Comparison of ENCODE assay signal across 8 mouse cellular contexts in the genomic region with DNA sequence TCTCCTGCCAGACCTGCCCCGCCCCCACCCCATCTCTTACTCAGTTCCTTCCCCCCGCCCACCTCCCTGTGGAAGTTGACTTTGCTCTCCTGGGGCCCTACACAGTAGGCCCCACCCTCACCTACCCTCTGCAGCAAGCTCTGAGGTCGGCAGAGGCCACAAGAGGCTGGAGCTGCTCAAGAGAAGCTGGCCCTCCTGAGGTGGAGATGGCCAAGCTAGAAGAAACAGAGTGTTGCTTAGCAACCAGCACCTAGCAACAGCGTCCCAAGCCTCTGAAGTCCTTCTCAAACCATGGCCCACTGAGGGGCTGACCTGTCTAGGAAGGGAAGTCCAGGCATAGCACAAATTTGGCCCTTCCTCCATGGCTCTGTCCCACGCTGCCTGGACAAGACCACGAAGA. TPM values are rescaled to one million over a fixed set of nuclear protein-coding genes. Genes with fewer than 3 reads are reported as not detected.
A peak's percentile ranks its signal among the peaks of the same experiment; 100 is the strongest.
DNase-seq lines count a peak whose midpoint lies in the region; ATAC-seq and TF ChIP-seq lines count a peak whose summit lies in the region.
"Had no signal": no experiment of that assay in that cellular context is flagged by ENCODE, and none has a peak within 500 bp of the region (broad histone marks: within the 10 kb centered on the region; RNA-seq: fewer than 3 reads in every experiment).

Gene Ppp1r32, minus strand, starts transcription at position 226 of the 400 bp plus-strand sequence.

- TF ChIP-seq EP300 in CH12.LX (IDR thresholded peaks at IDR 0.05; ENCODE audit: low read length) = no peak

- no peak within 1 kb of the TSS for H3K4me3 ChIP-seq in CH12.LX (replicated peaks in 1 of 3; ENCODE audit: low read depth in 2 of 3, low read length in 2 of 3, poor library complexity in 1 of 3)
- H3K4me3 ChIP-seq in hindbrain, embryonic 15.5 days = no peak within 1 kb of the TSS
- H3K4me3 ChIP-seq in midbrain, embryonic 13.5 days (replicated peaks) = no peak within 1 kb of the TSS

- no peaks in the 10 kb centered on the region for H3K79me2 ChIP-seq in CH12.LX (replicated peaks; ENCODE audit: control insufficient read depth, extremely low read depth, insufficient read depth, poor library complexity, severe bottlenecking)

- DNase-seq in CH12.LX (ENCODE audit: extremely low read depth) = peak; percentile 15
- peak; percentile 88 for DNase-seq in embryo, embryonic 10 days (ENCODE audit: low spot score)
- DNase-seq in gastrocnemius, postnatal 25 days = no peak
- DNase-seq in gastrocnemius, adult 18-20 months (ENCODE audit: low spot score) = no peak
- DNase-seq in adrenal gland, adult 18-20 months (ENCODE audit: low spot score in 2 of 2) = no peak

- H3K9me3 ChIP-seq in CH12.LX (replicated peaks; ENCODE audit: low read length) = no peaks in the 10 kb centered on the region
- H3K9me3 ChIP-seq in hindbrain, embryonic 15.5 days = no peaks in the 10 kb centered on the region
- no peaks in the 10 kb centered on the region for H3K9me3 ChIP-seq in midbrain, embryonic 13.5 days

- peak; percentile 65; the same call in 1 of the 2 replicates for ATAC-seq in hindbrain, embryonic 15.5 days (ENCODE audit: low FRiP score, low read depth)
- peak; percentile 78 for ATAC-seq in midbrain, embryonic 13.5 days

- H3K27ac ChIP-seq in CH12.LX (ENCODE audit: insufficient read depth, low read depth) = no peak within 1 kb of the TSS
- no peak within 1 kb of the TSS for H3K27ac ChIP-seq in hindbrain, embryonic 15.5 days (replicated peaks)
- no peak within 1 kb of the TSS for H3K27ac ChIP-seq in midbrain, embryonic 13.5 days

- no peak within 1 kb of the TSS for H3K4me2 ChIP-seq in CH12.LX (ENCODE audit: insufficient read depth, low read depth, poor library complexity, severe bottlenecking)
- H3K4me2 ChIP-seq in hindbrain, embryonic 15.5 days = no peak within 1 kb of the TSS
- H3K4me2 ChIP-seq in midbrain, embryonic 13.5 days (replicated peaks) = peak within 1 kb of the TSS; percentile 2; the same call in 1 of the 2 replicates

- no peak for TF ChIP-seq RAD21 in CH12.LX (IDR thresholded peaks at IDR 0.05; ENCODE audit: low read depth, low read length)

- 18% methylated on average over 6 of the region's 6 CpGs for WGBS in hindbrain, embryonic 15.5 days
- 19% methylated on average over 6 of the region's 6 CpGs for WGBS in midbrain, embryonic 13.5 days

- H3K36me3 ChIP-seq in CH12.LX (replicated peaks in 1 of 2; ENCODE audit: control insufficient read depth in 1 of 2, insufficient read depth in 1 of 2, low read length in 1 of 2) = no peaks in the 10 kb centered on the region
- no peaks in the 10 kb centered on the region for H3K36me3 ChIP-seq in hindbrain, embryonic 15.5 days
- no peaks in the 10 kb centered on the region for H3K36me3 ChIP-seq in midbrain, embryonic 13.5 days

- no peak for TF ChIP-seq CTCF in CH12.LX (conservative IDR thresholded peaks at IDR 0.05 in 1 of 2, IDR thresholded peaks at IDR 0.05 in 1 of 2; ENCODE audit: low read depth in 2 of 2, low read length in 2 of 2)

- peaks cover 2% of the 10 kb centered on the region for H3K27me3 ChIP-seq in CH12.LX (replicated peaks)
- H3K27me3 ChIP-seq in hindbrain, embryonic 15.5 days = peaks cover 7% of the 10 kb centered on the region; the same call in 1 of the 2 replicates
- peaks cover 11% of the 10 kb centered on the region for H3K27me3 ChIP-seq in midbrain, embryonic 13.5 days

- in situ Hi-C loops in CH12.LX (cut with MboI; ENCODE audit: low pct_ligation_motif_present, low pct_unique_long_range_greater_than_20kb, low sequenced_read_pairs) = no loop called here

- TF ChIP-seq POLR2A in CH12.LX (IDR thresholded peaks at IDR 0.05; ENCODE audit: low read depth, low read length) = no peak

- H3K9ac ChIP-seq in CH12.LX (ENCODE audit: insufficient read depth, low read depth) = no peak within 1 kb of the TSS
- no peak within 1 kb of the TSS for H3K9ac ChIP-seq in hindbrain, embryonic 15.5 days
- no peak within 1 kb of the TSS for H3K9ac ChIP-seq in midbrain, embryonic 13.5 days (replicated peaks)

- dilution Hi-C loops in CH12.LX (cut with MboI; ENCODE audit: extremely low pct_ligation_motif_present, extremely low pct_unique_long_range_greater_than_20kb, low sequenced_read_pairs) = no loop called here

- peaks cover 3 to 19% of the 10 kb centered on the region in 2 experiments for H3K4me1 ChIP-seq in CH12.LX (ENCODE audit: control insufficient read depth in 1 of 2, insufficient read depth in 2 of 2)
- peaks cover 14% of the 10 kb centered on the region for H3K4me1 ChIP-seq in hindbrain, embryonic 15.5 days (replicated peaks)
- peaks cover 16% of the 10 kb centered on the region for H3K4me1 ChIP-seq in midbrain, embryonic 13.5 days (replicated peaks)

TF ChIP-seq in CH12.LX, 34 proteins besides CTCF, POLR2A, EP300 and RAD21:
- TF ChIP-seq NRF1 (IDR thresholded peaks at IDR 0.05; ENCODE audit: low read depth, low read length) (no peak), SMC3 (IDR thresholded peaks at IDR 0.05; ENCODE audit: low read depth, low read length) (no peak), USF1 (IDR thresholded peaks at IDR 0.05; ENCODE audit: low read depth, low read length) (no peak), MXI1 (IDR thresholded peaks at IDR 0.05; ENCODE audit: low read depth, low read length) (peak; percentile 38; the same call in 1 of the 2 replicates), MEF2A (IDR thresholded peaks at IDR 0.05; ENCODE audit: borderline replicate concordance, low read depth, low read length) (no peak), JUN (IDR thresholded peaks at IDR 0.05; ENCODE audit: insufficient read depth, low read depth, low read length) (no peak), TBP (conservative IDR thresholded peaks at IDR 0.05; ENCODE audit: low read depth, low read length) (no peak), PAX5 (IDR thresholded peaks at IDR 0.05; ENCODE audit: low read length) (no peak), ZC3H11A (IDR thresholded peaks at IDR 0.05; ENCODE audit: low read depth, low read length) (no peak)

RNA-seq across cellular contexts. Expression of gene Ppp1r32, which starts in this region (rescaled TPM):
- total RNA-seq in CH12.LX (2012; rRNA removed) = 0.13 TPM in 1 of 2 replicates, not detected in the other
- 0.18 TPM in 1 of 2 replicates, not detected in the other for total RNA-seq in CH12.LX (2014; rRNA removed)
- polyA plus RNA-seq in CH12.LX (2012; ENCODE audit: insufficient read length, low read depth) = 0.25 and 0.49 TPM in 2 replicates
- 2.1 and 2.3 TPM in 2 replicates for polyA plus RNA-seq in hindbrain, embryonic 15.5 days (2015; fragmentation: Nextera tagmentation; extraction: Ambion mirVana)
- polyA plus RNA-seq in midbrain, embryonic 13.5 days (2015; fragmentation: Nextera tagmentation; extraction: Ambion mirVana) = 1.0 and 1.6 TPM in 2 replicates
- under 1 TPM; 0.90 to 0.91 TPM for total RNA-seq in gastrocnemius, postnatal 25 days (2021)
- under 1 TPM; 0.82 to 0.85 TPM for total RNA-seq in gastrocnemius, adult 18-20 months (2021)
- under 1 TPM in 1 of 2 experiments, not detected in 1; 0.35 TPM for total RNA-seq in adrenal gland, adult 18-20 months (2021)
- total RNA-seq: megakaryocyte progenitor cell, adult 5-6 weeks had no signal

Comparison
In these comparisons a context has a peak if more than half of its experiments do, and no peak if none do; other contexts are left out.
1. Peak in DNase-seq in CH12.LX; RNA of the gene not detected or under 1 TPM.